Mouse (Mus musculus) thymus, postnatal 0 days (tissue): Measurements from ENCODE around the gene Tlk1. TPM values are rescaled to one million over a fixed set of nuclear protein-coding genes. Genes with fewer than 3 reads are reported as not detected.
A peak's percentile ranks its signal among the peaks of the same experiment; 100 is the strongest.
"Not testable (repeated sequence)": the region's sequence is repeated elsewhere in the genome, so short reads cannot be mapped to it uniquely, and the experiment has no call there.

Experiments
- DNase-seq: peaks from one replicate; pipeline ENCODE4 v3.0.0-alpha.2; 2015; ENCODE audit warnings: low spot score
- polyA plus RNA-seq: library from polyadenylated mRNA; unstranded; fragments of >200 nt; fragmentation: Nextera tagmentation; extraction: Ambion mirVana; gene quantifications from 2 replicates; pipeline ENCODE4 v1.2.1, GENCODE M21; 2015

Gene Tlk1
- polyA plus RNA-seq, 1 experiment from 2014 or later, result 45.3 TPM

GRCm38 (mm10) chr2:70835209-70835608 is 9.7 kb upstream of the Tlk1 start:
- peak; percentile 37 for DNase-seq

DNA sequence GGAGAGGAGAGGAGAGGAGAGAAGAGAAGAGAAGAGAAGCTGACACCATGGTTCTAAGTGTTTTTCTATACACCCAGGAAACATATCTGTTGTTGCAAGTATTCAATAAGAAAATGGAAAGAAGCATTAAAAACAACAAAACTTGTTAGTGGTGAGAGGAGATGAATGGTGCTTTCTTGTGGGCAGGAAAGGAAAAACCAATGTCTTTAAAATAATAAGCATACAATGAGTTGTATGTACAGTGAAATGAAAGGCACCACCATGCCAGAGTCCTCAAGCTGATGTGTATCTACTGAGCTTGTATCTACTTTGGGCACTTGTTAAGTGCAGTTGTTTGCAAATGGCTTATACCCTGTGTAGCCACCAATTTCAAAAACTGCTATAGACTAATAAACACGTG is 7.7 kb upstream of the Tlk1 start:
- no peak for DNase-seq

DNA sequence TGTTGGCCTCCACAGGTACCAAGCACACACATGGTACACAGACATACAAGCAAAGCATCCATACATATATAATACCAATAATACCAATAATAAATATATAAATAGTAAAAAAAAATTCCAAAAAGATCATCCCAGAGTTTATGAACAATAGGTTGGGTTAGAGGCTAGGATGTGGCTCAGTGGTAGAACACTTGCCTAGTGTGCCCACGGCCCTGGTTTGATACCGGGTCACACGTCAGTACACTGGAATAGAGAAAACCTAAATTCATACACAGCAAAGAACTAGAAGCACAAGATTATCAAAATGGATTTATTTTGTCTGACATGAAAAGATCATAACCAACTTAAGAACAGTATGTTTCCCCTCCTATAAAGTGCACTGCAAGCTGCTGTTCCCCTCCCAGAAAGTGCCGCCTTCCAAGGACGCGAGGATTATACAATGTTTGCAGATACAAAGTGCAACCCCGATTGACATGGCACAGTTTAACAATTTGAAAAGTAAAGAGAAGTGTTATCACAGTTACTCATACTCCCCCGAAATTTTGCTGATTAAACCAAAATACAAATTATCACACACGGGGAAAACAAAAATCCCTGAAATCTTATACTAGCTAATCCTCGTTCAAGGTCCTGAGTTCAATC is 6.3 kb upstream of the Tlk1 start:
- DNase-seq, result no peak

- DNase-seq, result no peak
These were observed 5.2 kb upstream of the Tlk1 start for GRCm38 (mm10) chr2:70830683-70831082.

DNA sequence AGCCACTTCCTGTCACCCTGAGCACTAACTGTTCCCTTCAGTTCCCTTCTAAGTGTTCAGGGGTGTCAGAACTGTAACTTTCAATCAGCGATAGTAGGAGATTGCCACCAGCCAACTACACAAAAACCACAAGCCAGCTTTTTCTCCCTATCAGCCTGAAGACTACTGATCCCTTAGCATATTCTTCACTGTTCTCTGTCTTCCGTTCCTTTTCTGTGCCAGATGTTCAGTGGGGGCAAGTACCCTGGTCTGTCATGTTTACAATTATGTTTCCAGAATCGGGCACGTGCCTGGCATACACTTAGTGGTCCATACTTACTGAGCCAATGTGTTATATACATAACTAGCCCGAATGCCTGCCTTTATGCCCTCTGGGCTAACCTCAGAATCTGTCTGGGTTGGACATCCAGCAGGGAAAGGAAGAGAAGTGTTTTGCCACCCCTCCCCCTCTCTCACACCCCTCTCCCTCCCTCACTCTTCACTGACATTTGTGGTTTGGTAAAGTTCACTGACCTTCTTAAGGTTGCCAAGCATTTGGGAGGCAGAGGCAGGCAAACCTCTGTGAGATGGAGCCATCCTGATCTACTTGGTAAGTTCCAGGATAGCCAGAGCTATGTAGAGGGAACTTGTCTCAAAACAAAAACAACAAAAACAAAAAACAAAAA is 4.5 kb upstream of the Tlk1 start:
- DNase-seq, result peak; percentile 58

DNA sequence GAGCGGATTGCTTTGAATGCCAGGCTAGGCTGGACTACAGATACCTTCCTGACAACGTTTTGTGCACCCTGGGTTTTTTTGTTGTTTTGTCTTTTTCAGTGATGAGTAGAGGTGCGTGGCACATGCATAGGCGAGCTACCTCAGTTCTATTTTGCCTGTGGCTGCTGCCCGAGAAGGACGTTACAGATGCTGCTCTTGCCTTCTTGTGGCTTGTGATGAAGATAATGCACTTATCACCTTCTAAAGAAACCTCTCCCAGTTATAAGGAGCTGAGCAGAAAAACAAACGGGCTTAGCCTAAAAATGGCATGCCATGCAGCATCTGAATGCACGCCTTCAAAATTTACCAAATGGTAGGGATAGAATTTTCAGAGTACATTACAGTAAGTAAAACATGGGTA is 2.3 kb upstream of the Tlk1 start:
- DNase-seq, result no peak

DNA sequence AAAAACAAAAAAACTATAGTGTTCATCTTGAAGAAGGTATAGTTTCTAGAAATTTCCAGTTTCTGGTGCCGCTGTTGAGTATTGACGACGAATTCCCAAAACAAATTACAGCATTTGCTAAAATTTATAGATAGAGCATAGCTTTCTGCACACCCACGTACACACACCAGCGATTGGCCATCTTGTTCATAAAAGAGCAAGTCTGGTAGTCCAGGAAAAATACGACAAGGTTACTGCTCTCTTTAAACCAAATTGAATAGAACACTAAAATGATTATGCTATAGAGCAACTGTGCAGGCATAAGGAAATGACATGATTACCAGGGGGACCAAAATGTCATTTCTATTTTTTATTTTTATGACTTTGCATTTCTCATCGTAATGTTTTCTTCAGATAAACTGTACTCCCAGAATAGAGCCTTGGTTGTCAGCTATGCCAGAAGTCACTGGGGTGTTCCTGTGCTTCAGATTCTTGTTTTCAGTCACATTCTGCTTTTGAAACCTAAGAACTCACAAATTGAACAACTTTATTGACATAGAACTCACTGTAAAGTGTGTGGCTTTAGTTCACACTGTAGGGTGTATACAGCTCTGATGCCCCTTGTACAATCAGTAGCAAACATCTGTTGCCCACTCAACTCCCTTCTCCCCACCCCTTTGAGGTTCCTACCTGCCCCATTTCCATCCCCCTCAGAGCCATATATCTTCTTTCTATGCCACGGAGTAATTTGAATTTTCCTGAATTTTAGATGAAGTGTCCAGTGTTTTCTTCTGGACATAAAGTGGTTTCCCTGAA is 1.1 kb upstream of the Tlk1 start:
- no peak for DNase-seq

- peak; percentile 72 for DNase-seq
These were observed 624 bp downstream of the Tlk1 start for GRCm38 (mm10) chr2:70824838-70825370.

DNA sequence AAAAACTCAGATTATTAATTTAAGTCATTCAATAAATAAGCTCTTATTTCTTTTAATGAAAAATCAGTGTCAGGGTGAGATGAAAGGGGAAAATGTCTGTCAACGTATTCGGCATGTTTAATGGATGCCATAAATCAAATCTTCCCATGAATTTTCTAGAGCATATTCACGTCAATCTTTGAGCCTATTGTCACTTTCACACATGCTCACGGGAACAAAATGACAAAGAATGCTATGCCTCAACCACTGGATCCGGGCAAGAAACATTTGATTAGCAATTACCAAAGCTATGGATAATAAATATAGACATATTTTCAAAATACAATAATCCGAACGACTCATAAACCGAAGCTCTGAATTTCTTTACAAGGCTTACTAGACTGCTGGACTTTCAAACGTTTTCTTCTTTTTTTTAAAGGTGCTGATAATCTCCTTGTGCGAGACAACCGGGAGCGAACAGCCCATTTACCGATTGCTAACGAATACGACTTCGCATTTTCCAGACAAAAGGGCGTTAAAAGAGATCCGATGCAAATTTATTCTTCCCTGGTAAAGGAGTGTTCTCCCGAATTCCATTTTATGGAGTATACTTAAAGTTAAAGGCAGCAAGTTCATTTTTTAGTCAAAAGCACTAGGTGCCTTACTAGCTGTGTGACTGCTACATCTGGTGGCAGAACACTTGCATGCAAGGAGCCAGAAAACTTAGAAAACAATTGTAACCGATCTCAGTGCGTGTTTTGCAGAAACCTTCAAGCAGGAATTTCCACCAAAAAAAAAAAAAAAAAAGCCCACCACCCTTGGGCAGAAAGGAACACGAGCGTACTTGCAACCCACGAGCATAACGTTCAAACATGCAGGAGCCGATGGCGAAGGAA is 1.4 kb downstream of the Tlk1 start:
- peak; percentile 66 for DNase-seq

DNA sequence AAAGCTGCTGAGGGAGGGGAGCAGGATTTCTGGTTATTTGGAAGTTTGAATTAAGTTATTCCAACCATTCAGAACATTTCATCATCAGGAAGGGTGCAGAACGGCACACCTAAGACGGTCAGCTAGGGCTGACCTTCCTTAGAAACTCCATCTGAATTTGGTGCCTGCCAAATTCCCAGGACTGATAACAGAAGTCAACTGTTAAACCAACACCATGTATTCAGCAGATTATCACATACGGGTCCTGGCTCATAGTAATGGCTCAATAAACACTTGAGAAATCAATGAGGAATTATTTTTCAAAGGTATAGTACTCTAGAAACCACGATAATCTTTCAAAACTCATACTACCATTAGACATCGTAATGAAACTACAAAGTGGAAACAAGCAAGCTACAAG is 2.1 kb downstream of the Tlk1 start:
- no peak for DNase-seq

- no peak for DNase-seq
These were observed 8.6 kb downstream of the Tlk1 start for GRCm38 (mm10) chr2:70816939-70817338.

DNA sequence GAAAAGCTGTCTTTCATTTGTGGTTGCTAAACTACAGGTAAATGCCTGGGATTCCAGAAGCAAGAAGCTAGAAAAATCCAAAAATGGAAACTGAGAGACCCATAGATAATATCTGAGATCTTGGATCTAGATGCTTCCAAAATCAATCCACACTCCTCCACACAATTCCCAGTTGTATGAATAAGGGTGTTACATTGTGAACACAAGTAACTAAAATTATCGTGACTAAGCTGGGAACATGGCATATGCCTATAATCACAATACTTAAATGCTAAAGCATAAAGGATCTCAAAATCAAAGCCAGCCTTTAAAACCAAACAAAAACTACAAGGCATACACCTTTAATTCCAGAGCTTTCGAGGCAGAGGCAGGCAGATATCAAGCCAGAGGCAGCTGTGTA is 9.5 kb downstream of the Tlk1 start:
- no peak for DNase-seq

GRCm38 (mm10) chr2:70813608-70814007 is 11.9 kb downstream of the Tlk1 start:
- DNase-seq, result no peak

GRCm38 (mm10) chr2:70811476-70811875 is 14.1 kb downstream of the Tlk1 start:
- no peak for DNase-seq

DNA sequence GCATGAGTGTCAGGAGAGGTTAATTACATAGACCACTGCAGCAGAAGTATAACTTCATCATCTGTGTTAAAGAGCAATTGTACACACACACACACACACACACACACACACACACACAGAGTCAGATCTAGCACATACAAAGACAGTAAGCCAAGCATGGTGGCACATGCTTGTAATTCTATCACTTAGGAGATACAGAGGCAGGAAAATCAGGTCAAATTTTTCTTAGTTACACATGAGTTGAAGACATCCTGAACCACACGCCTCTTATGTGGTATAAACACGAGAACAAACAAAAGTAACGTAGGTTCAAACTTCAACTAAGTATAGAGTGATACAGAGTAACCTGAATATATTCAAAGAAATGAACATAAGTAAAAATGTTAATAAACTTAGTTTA is 15.6 kb downstream of the Tlk1 start:
- peak; percentile 84 for DNase-seq

GRCm38 (mm10) chr2:70808681-70809080 is 16.8 kb downstream of the Tlk1 start:
- peak; percentile 59 for DNase-seq

- DNase-seq, result not testable (repeated sequence)
These were observed 17.9 kb downstream of the Tlk1 start for GRCm38 (mm10) chr2:70807678-70808077.

DNA sequence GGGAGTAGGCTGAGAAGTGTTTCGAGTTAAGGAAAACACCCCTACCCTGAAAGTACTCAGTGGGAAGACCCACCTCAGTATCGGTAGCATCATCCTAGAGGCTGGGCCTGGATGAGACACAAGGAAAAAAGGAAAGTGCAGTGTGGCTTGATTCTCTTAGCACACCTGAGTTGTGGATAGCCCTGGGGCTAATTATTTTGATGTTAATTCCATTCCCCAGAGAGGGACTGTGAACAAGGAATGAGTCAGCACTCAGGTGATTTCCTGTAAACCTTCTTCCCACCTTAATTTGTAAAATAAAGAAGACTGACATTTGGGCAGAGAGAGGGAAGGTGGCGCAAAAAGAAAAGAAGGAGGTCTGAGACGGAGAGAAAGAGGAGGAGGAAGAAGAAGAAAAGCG is 19.5 kb downstream of the Tlk1 start:
- no peak for DNase-seq

GRCm38 (mm10) chr2:70803696-70804095 is 21.8 kb downstream of the Tlk1 start:
- DNase-seq, result not testable (repeated sequence)

DNA sequence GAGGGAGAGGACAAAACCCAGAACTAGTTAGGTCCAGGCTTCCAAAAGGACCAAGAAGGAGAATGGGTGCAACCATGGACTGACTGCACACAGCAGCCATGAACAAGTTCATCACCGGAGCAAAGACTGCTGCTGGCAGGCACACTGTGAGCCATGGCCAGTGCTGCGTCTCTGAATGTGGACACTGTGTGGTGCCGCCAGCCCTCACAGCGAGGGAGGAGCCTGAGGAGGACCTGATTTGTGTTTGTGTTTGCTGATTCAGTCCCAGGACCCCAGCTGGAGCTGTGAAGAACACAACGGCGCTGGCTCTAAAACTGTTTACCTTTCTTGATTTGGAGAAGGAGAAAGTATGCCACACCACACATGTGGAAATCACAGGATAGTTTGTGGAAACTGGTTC is 22.9 kb downstream of the Tlk1 start:
- no peak for DNase-seq

GRCm38 (mm10) chr2:70801543-70801942 is 24.0 kb downstream of the Tlk1 start:
- DNase-seq, result no peak
